ENCODE assay signal across 8 mouse cellular contexts in genomic region chr4:133198337-133199180, GRCm38 (mm10). TPM values are rescaled to one million over a fixed set of nuclear protein-coding genes. Genes with fewer than 3 reads are reported as not detected.
DNase-seq lines count a peak whose midpoint lies in the region; ATAC-seq lines count a peak whose summit lies in the region.

No protein-coding gene starts in this region.

- no peaks in the 10 kb centered on the region; the same call in none of the 2 replicates for H3K36me3 ChIP-seq in forebrain, embryonic 11.5 days (ENCODE audit: control insufficient read depth, insufficient read depth, low read length)
- H3K36me3 ChIP-seq in kidney, embryonic 16.5 days (ENCODE audit: insufficient read depth, low read length): peaks cover 22% of the 10 kb centered on the region
- peaks cover 3% of the 10 kb centered on the region; the same call in 1 of the 2 replicates for H3K36me3 ChIP-seq in neural tube, embryonic 14.5 days (ENCODE audit: control insufficient read depth, insufficient read depth, low read length)

- no peak overlapping the region for H3K4me3 ChIP-seq in forebrain, embryonic 11.5 days (ENCODE audit: low read depth, low read length)
- H3K4me3 ChIP-seq in kidney, embryonic 16.5 days (ENCODE audit: low read length): no peak overlapping the region
- H3K4me3 ChIP-seq in neural tube, embryonic 14.5 days (ENCODE audit: low read depth, low read length): no peak overlapping the region

- peak; percentile 34 for DNase-seq in kidney, adult 9 months
- DNase-seq in kidney, adult 11 months: no peak
- DNase-seq in forebrain, embryonic 11.5 days (ENCODE audit: low spot score): peak; percentile 67
- no peak for DNase-seq in spleen, adult 12 weeks (ENCODE audit: low spot score)
- DNase-seq in spleen, postnatal 14 days (ENCODE audit: low spot score in 2 of 2): no peak
- no peak for DNase-seq in urinary bladder, postnatal 14 days (ENCODE audit: low spot score)

- peaks cover 35% of the 10 kb centered on the region for H3K4me1 ChIP-seq in forebrain, embryonic 11.5 days (replicated peaks; ENCODE audit: control insufficient read depth, insufficient read depth, low read length)
- H3K4me1 ChIP-seq in kidney, embryonic 16.5 days (ENCODE audit: insufficient read depth, low read length): peaks cover 53% of the 10 kb centered on the region
- peaks cover 42% of the 10 kb centered on the region for H3K4me1 ChIP-seq in neural tube, embryonic 14.5 days (ENCODE audit: control insufficient read depth, insufficient read depth, low read length)

- no peaks in the 10 kb centered on the region for H3K9me3 ChIP-seq in forebrain, embryonic 11.5 days (ENCODE audit: control insufficient read depth, low read length)
- no peaks in the 10 kb centered on the region for H3K9me3 ChIP-seq in kidney, embryonic 16.5 days (ENCODE audit: low read length)
- no peaks in the 10 kb centered on the region for H3K9me3 ChIP-seq in neural tube, embryonic 14.5 days (ENCODE audit: control insufficient read depth, low read length)

- H3K4me2 ChIP-seq in forebrain, embryonic 11.5 days (ENCODE audit: low read depth, low read length, severe bottlenecking): no peak overlapping the region
- no peak overlapping the region; the same call in 1 of the 2 replicates for H3K4me2 ChIP-seq in kidney, embryonic 16.5 days (replicated peaks; ENCODE audit: low read depth, low read length)
- no peak overlapping the region for H3K4me2 ChIP-seq in neural tube, embryonic 14.5 days (ENCODE audit: low read depth, low read length)

- ATAC-seq in forebrain, embryonic 11.5 days (replicated peaks; ENCODE audit: low FRiP score): no peak
- peak; percentile 16 for ATAC-seq in kidney, embryonic 16.5 days (ENCODE audit: low FRiP score, low TSS enrichment)
- no peak for ATAC-seq in neural tube, embryonic 14.5 days (ENCODE audit: low read depth)

- no peaks in the 10 kb centered on the region; the same call in 1 of the 2 replicates for H3K27me3 ChIP-seq in forebrain, embryonic 11.5 days (ENCODE audit: control insufficient read depth, insufficient read depth, low read length)
- H3K27me3 ChIP-seq in kidney, embryonic 16.5 days (ENCODE audit: insufficient read depth, low read length): no peaks in the 10 kb centered on the region
- H3K27me3 ChIP-seq in neural tube, embryonic 14.5 days (ENCODE audit: control insufficient read depth, insufficient read depth, low read length): no peaks in the 10 kb centered on the region

- 10% methylated on average over 19 of the region's 19 CpGs for WGBS in forebrain, embryonic 11.5 days
- WGBS in kidney, embryonic 16.5 days: 21% methylated on average over 19 of the region's 19 CpGs
- WGBS in neural tube, embryonic 14.5 days: 12% methylated on average over 19 of the region's 19 CpGs

- peak overlapping the region; percentile 27; the same call in 1 of the 2 replicates for H3K9ac ChIP-seq in forebrain, embryonic 11.5 days (ENCODE audit: low read length)
- H3K9ac ChIP-seq in kidney, embryonic 16.5 days (replicated peaks; ENCODE audit: low read length): peak overlapping the region; percentile 50; the same call in 1 of the 2 replicates
- H3K9ac ChIP-seq in neural tube, embryonic 14.5 days (replicated peaks; ENCODE audit: low read depth, low read length): 0 out of 2 replicates have a peak overlapping the region, but pooled peaks have one; percentile 25

- H3K27ac ChIP-seq in forebrain, embryonic 11.5 days (ENCODE audit: low read depth, low read length): peak overlapping the region; percentile 81
- peak overlapping the region; percentile 93 for H3K27ac ChIP-seq in kidney, embryonic 16.5 days (ENCODE audit: low read length)
- H3K27ac ChIP-seq in neural tube, embryonic 14.5 days (ENCODE audit: low read depth, low read length): peak overlapping the region; percentile 81

RNA-seq across cellular contexts. Expression of gene Cd164l2, which starts 13.4 kb away (rescaled TPM):
- polyA plus RNA-seq in forebrain, embryonic 11.5 days (2014; fragmentation: Nextera tagmentation; extraction: Ambion mirVana): not detected in 2 replicates
- 13.2 and 16.8 TPM in 2 replicates for polyA plus RNA-seq in kidney, embryonic 16.5 days (2015; fragmentation: Nextera tagmentation; extraction: Ambion mirVana)
- polyA plus RNA-seq in neural tube, embryonic 14.5 days (2014; fragmentation: Nextera tagmentation; extraction: Ambion mirVana): 0.82 and 2.0 TPM in 2 replicates

RNA-seq across cellular contexts. Expression of gene Gpr3, which starts 13.8 kb away (rescaled TPM):
- polyA plus RNA-seq in forebrain, embryonic 11.5 days (2014; fragmentation: Nextera tagmentation; extraction: Ambion mirVana): 0.37 TPM in 1 of 2 replicates, not detected in the other
- polyA plus RNA-seq in kidney, embryonic 16.5 days (2015; fragmentation: Nextera tagmentation; extraction: Ambion mirVana): 0.10 and 0.15 TPM in 2 replicates
- polyA plus RNA-seq in neural tube, embryonic 14.5 days (2014; fragmentation: Nextera tagmentation; extraction: Ambion mirVana): 2.4 and 2.5 TPM in 2 replicates

RNA-seq across cellular contexts. Expression of gene Map3k6, which starts 42.1 kb away (rescaled TPM):
- polyA plus RNA-seq in forebrain, embryonic 11.5 days (2014; fragmentation: Nextera tagmentation; extraction: Ambion mirVana): 1.2 and 3.0 TPM in 2 replicates
- polyA plus RNA-seq in kidney, embryonic 16.5 days (2015; fragmentation: Nextera tagmentation; extraction: Ambion mirVana): 3.8 TPM in 2 replicates
- polyA plus RNA-seq in neural tube, embryonic 14.5 days (2014; fragmentation: Nextera tagmentation; extraction: Ambion mirVana): 2.6 and 2.9 TPM in 2 replicates

Comparison
In these comparisons a context has a peak if more than half of its experiments do, and no peak if none do; other contexts are left out.
1. DNase-seq: peak in kidney, adult 9 months (single experiment) and forebrain, embryonic 11.5 days (single experiment); none in kidney, adult 11 months (single experiment), spleen, adult 12 weeks (single experiment), spleen, postnatal 14 days (0 of 2) and urinary bladder, postnatal 14 days (single experiment).
2. Peak in every context shown above with its lines, with median percentiles within 50 percentile points of each other: H3K27ac ChIP-seq and H3K9ac ChIP-seq.